Mouse (Mus musculus): Measurements from ENCODE around the gene Gng12.
"Not testable (repeated sequence)": the region's sequence is repeated elsewhere in the genome, so short reads cannot be mapped to it uniquely, and the experiment has no call there.

Gng12 gene

GRCm38 (mm10) chr6:66955089-66955657 lies 59.0 kb downstream of the Gng12 start:
- no peak for DNase-seq (ENCODE audit: low spot score)

DNA sequence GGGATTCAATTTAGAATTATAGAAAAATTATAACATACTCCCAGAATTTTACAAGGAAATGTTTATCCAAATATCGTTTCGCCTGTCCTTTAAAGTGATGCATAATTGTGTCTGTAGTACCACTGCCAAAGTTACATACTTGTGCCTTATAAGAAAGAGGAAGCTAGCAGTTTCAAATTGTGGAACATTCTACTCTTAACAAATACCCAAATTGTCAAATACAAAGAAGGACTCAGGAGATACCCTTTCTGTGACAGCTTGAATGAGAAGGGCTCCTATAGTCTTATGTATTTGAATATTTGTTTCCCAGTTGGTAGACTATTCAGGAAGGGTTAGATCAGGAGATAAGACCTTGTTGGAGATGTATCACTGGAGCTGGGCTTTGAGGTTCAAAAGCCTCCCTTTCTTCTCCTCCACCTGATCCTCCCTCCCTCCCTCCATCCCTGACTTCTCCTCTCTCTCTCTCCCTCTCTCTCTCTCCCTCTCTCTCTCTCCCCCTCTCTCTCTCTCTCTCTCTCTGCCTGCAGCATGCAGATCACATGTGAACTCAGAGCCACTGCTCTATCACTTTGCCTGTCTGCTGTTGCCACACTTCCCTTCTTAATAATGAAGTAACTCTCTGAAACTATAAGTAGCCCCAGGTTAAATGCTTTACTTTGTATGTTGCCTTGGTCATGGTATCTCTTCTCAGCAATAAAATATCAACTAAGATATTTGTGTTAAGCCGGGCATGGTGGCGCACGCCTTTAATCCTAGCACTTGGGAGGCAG lies 62.5 kb downstream of the Gng12 start:
- no peak for DNase-seq (ENCODE audit: low spot score)

GRCm38 (mm10) chr6:66962582-66963043 lies 66.4 kb downstream of the Gng12 start:
- no peak for DNase-seq (ENCODE audit: low spot score)

DNA sequence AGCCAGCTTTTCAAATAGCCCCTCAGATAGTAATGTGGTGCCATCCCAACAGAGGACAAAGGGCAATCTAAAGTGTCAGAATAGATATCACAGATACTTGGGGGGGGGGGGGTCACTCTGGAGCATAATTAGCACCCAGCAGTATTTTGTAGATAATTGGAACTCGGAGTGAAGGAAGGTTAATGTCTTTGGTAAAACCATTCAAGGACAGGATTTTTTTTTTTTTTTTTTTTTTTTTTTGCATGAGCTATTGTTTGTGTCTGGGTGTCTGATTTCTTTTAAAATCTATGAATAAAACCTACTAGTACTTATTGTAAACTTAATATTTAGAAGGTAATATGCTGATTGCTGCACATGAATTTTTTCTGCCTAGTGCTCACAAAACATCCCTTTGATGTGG lies 66.9 kb downstream of the Gng12 start:
- DNase-seq (ENCODE audit: low spot score), result no peak

GRCm38 (mm10) chr6:66963651-66964050 lies 67.5 kb downstream of the Gng12 start:
- DNase-seq (ENCODE audit: low spot score), result not testable (repeated sequence)

GRCm38 (mm10) chr6:66964222-66964621 lies 68.0 kb downstream of the Gng12 start:
- DNase-seq (ENCODE audit: low spot score), result no peak

DNA sequence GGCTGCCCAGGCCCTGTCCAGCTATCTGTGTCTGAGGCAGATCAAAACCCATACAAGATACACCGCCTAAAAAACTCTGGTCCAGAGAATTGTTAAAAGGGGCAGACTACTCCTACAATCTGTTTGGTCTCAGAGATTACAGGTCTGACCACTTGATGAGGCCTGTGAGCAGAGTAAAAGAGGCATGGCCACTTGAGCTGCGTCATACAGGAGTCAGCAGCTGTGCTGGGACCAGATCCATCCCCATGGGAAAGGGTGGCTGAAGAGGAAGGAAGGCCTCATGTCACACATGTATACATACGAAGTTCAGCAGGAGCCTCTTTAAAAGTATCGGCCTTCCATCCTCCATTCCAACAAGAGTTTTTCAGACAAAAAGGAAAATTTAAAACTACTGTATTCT lies 69.0 kb downstream of the Gng12 start:
- no peak for DNase-seq (ENCODE audit: low spot score)

DNA sequence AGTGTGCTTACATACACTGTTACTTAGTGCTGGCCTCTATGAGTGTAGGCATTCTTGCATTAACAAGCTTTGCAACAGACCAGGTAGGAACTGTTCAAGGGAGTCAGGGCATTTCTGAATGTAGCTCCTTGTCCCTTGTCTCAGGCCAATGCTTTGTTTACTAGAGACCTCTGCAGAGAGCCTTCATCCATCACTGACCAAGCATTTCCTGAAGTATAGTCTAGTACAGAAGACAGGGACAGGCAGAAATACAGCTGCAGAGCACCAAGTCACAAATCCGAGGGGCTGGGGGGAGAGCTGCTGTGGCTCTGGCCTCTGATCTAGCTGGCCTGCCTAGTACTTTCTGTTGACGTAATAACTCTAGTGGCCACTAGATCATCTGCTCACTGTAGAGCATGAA lies 71.6 kb downstream of the Gng12 start:
- DNase-seq (ENCODE audit: low spot score), result no peak

GRCm38 (mm10) chr6:66969446-66969845 lies 73.2 kb downstream of the Gng12 start:
- no peak for DNase-seq (ENCODE audit: low spot score)

GRCm38 (mm10) chr6:66972300-66972699 lies 76.1 kb downstream of the Gng12 start:
- no peak for DNase-seq (ENCODE audit: low spot score)

- DNase-seq (ENCODE audit: low spot score), result no peak
Observed at GRCm38 (mm10) chr6:66973180-66973579, 77.0 kb downstream of the Gng12 start.

DNA sequence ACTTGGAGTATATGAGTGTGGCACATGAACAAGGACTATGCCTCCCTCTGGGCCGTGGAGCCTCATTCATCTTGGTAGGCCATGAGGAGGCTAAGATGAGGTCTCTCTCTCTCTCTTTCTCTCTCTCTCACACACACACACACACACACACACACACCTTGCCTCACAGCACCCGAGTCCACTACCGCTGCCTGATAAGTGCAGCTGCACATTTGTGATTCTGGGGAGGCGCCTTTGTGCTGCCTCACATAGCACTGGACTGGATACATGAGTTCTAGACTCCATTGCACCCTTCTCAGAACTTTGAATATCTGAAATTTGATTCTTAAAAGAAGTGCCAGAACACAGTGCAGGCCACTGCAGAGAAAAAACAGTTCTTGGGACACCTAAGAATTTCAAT lies 79.3 kb downstream of the Gng12 start:
- DNase-seq (ENCODE audit: low spot score), result no peak

GRCm38 (mm10) chr6:66979197-66979596 lies 83.0 kb downstream of the Gng12 start:
- DNase-seq (ENCODE audit: low spot score), result no peak

GRCm38 (mm10) chr6:66980040-66980439 lies 83.8 kb downstream of the Gng12 start:
- DNase-seq (ENCODE audit: low spot score), result no peak

- no peak for DNase-seq (ENCODE audit: low spot score)
Observed at GRCm38 (mm10) chr6:66981366-66981765, 85.2 kb downstream of the Gng12 start.

DNA sequence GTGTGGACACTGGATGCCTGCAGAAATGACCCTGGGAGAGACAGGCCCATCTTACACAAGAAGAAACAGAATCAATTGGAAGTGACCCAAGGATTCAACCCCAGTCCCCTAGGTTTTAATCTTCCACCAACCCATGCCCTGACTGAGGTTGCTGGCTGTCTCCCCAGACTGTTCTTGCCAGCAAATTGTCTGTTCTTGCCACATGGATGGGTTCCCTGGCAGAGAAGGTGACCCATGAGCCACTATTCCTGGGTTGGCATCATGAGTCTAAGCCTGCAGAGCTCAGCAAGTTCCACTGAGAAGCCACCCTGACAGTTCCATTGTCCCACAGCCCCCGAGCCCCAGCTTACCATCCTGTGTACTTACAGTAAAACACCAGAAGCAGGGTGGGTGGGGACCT lies 85.7 kb downstream of the Gng12 start:
- no peak for DNase-seq (ENCODE audit: low spot score)

GRCm38 (mm10) chr6:66984079-66984478 lies 87.9 kb downstream of the Gng12 start:
- no peak for DNase-seq (ENCODE audit: low spot score)

GRCm38 (mm10) chr6:66984672-66985071 lies 88.5 kb downstream of the Gng12 start:
- DNase-seq (ENCODE audit: low spot score), result no peak

DNA sequence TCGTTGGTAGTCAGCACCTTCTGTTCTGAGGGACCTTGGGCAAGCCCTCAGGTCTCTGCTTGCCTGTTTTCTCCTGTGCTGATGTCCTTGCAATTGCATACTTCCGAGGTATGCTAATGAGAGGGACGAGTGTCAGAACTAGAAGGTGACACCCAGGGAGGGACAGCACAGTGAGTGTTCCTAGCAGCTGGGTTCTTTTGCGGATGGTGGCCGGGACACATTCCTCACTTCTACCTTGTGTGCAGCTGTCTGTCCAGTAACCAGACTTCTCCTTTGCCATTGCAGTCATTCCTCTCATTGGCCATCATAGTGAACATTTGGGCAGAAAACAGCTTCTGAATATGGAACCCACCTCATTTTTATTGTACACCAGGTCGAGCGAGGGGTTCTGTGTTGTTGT lies 89.3 kb downstream of the Gng12 start:
- DNase-seq (ENCODE audit: low spot score), result no peak

- no peak for DNase-seq (ENCODE audit: low spot score)
Observed at GRCm38 (mm10) chr6:66986063-66986462, 89.9 kb downstream of the Gng12 start.

DNA sequence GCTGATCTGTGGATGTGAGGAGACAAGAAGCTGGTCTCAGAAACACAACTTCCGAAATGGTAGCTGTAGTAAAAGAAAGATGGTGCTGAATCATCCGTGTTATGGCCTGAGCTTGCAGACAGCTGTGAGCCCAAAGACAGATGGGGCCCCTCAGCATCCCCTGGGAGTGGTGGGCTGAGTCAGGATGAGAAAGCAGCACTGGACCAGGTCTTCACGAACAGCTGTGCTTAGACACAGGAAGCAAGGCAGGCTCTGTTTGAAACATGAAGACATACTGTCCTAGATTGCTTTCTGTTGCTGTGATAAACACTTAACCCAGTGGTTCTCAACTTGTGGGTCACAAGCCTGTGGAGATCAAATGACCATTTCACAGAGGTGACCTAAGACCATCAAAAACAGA lies 91.4 kb downstream of the Gng12 start:
- no peak for DNase-seq (ENCODE audit: low spot score)

GRCm38 (mm10) chr6:66988363-66988762 lies 92.2 kb downstream of the Gng12 start:
- no peak for DNase-seq (ENCODE audit: low spot score)

- no peak for DNase-seq (ENCODE audit: low spot score)
Observed at GRCm38 (mm10) chr6:66989037-66989436, 92.8 kb downstream of the Gng12 start.

DNA sequence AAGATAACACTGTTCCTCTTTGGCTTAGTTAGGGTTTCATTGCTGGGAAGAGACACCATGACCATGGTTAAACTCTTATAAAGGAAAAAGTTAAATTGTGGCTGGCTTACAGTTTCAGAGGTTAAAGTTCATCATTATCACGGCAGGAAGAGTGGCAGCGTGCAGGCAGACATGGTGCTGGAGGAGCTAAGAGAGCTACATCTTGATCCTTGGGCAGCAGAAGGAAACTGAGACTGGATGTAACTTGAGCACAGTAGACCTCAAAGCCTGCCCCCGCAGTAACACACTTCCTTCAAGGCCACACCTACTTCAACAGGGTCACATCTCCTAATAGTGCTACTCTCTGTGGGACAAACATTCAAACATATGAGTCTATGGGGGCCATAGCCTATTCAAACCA lies 93.3 kb downstream of the Gng12 start:
- DNase-seq (ENCODE audit: low spot score), result no peak
